Mouse (Mus musculus) c-Kit-positive CD71-negative TER-119-negative erythroid progenitor cells, embryonic 14.5 days (primary cell): ENCODE data around the gene Zfp207.
"Not testable (repeated sequence)": the region's sequence is repeated elsewhere in the genome, so short reads cannot be mapped to it uniquely, and the experiment has no call there.

Experiments
- DNase-seq: peaks from one replicate; pipeline ENCODE4 v3.0.0-alpha.2; 2013; ENCODE audit warnings: low read depth

The Zfp207 gene

GRCm38 (mm10) chr11:80410377-80410776 is 27.3 kb downstream of the Zfp207 start:
- no peak for DNase-seq

- DNase-seq: no peak
Observed at GRCm38 (mm10) chr11:80417085-80417484, 34.0 kb downstream of the Zfp207 start.

GRCm38 (mm10) chr11:80419743-80420142 is 36.7 kb downstream of the Zfp207 start:
- DNase-seq: no peak

- DNase-seq: no peak
Observed at GRCm38 (mm10) chr11:80420202-80420984, 37.3 kb downstream of the Zfp207 start.

- no peak for DNase-seq
Observed at GRCm38 (mm10) chr11:80421421-80422047, 38.5 kb downstream of the Zfp207 start.

GRCm38 (mm10) chr11:80424691-80425090 is 41.6 kb downstream of the Zfp207 start:
- no peak for DNase-seq

GRCm38 (mm10) chr11:80425247-80425778 is 42.2 kb downstream of the Zfp207 start:
- no peak for DNase-seq

GRCm38 (mm10) chr11:80426029-80426813 is 43.1 kb downstream of the Zfp207 start:
- not testable (repeated sequence) for DNase-seq

GRCm38 (mm10) chr11:80428381-80429008 is 45.4 kb downstream of the Zfp207 start, which contains the start of gene Psmd11:
TSS of gene Psmd11 (plus strand) at chr11:80428615.
- DNase-seq: peak; percentile 92

- DNase-seq: no peak
Observed at GRCm38 (mm10) chr11:80429009-80429475, 46.0 kb downstream of the Zfp207 start.

GRCm38 (mm10) chr11:80429500-80430166 is 46.6 kb downstream of the Zfp207 start:
- DNase-seq: no peak

- DNase-seq: no peak
Observed at GRCm38 (mm10) chr11:80430366-80430910, 47.4 kb downstream of the Zfp207 start.

GRCm38 (mm10) chr11:80446916-80447315 is 63.8 kb downstream of the Zfp207 start:
- DNase-seq: no peak

GRCm38 (mm10) chr11:80449859-80450258 is 66.8 kb downstream of the Zfp207 start:
- DNase-seq: no peak

GRCm38 (mm10) chr11:80452242-80452641 is 69.2 kb downstream of the Zfp207 start:
- DNase-seq: no peak

GRCm38 (mm10) chr11:80453198-80453597 is 70.1 kb downstream of the Zfp207 start:
- no peak for DNase-seq
